Mouse (Mus musculus) embryo, embryonic 9.5 days (tissue): ENCODE data around the gene Rbm48.
A peak's percentile ranks its signal among the peaks of the same experiment; 100 is the strongest.

Experiments used
- DNase-seq: peaks from one replicate; pipeline ENCODE4 v3.0.0-alpha.2; 2017; ENCODE audit errors: extremely low spot score

Gene Rbm48

DNA sequence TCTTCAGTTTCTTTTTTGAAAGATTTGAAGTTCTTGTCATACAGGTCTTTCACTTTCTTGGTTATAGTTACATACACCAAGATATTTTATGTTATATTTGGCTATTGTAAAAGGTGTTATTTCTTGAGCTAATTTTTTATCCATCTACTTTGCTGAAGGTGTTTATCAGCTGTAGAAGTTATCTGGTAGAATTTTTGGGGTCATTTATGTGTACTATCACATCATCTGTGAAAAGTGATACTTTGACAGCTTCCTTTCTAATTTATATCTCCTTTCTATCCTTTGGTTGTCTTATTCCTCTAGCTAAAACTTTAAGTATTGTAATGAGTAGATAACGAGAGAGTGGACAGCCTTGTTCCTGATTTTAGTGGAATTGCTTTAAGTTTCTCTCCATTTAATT is 44.9 kb downstream of the Rbm48 start:
- no peak for DNase-seq

DNA sequence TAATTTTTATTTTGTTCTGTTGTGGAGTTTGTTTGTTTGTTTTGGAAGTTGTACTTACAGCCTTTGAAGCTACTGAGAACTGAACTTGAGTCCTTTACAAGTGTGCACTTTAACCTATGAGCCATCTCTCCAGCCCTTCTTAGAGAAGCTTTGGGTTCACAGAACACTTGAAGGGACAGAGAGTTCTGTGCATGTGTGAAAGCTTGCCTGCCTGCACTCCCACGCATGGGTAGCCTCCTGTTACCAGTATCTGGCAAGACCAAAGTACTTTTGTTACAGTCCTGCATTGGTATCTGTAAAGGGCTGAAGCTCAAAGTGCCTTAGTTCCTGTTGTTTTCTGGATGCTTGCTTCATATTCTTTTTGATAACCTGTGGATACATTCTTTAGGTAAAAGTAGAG is 50.2 kb downstream of the Rbm48 start:
- no peak for DNase-seq

DNA sequence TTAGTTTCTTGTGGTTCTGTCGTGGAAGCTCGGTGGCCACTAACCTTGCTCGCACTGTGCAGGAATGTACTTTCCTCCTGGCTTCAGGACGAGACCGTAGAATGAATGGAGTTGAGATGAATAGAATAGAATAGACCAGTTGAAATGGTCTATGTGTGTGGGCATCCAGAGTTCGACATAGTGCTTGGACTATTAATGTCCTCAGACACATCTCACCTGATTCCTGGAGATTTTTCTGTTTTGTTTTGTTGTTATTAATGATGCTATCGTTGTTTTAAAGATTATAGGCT is 52.0 kb downstream of the Rbm48 start:
- no peak for DNase-seq

DNA sequence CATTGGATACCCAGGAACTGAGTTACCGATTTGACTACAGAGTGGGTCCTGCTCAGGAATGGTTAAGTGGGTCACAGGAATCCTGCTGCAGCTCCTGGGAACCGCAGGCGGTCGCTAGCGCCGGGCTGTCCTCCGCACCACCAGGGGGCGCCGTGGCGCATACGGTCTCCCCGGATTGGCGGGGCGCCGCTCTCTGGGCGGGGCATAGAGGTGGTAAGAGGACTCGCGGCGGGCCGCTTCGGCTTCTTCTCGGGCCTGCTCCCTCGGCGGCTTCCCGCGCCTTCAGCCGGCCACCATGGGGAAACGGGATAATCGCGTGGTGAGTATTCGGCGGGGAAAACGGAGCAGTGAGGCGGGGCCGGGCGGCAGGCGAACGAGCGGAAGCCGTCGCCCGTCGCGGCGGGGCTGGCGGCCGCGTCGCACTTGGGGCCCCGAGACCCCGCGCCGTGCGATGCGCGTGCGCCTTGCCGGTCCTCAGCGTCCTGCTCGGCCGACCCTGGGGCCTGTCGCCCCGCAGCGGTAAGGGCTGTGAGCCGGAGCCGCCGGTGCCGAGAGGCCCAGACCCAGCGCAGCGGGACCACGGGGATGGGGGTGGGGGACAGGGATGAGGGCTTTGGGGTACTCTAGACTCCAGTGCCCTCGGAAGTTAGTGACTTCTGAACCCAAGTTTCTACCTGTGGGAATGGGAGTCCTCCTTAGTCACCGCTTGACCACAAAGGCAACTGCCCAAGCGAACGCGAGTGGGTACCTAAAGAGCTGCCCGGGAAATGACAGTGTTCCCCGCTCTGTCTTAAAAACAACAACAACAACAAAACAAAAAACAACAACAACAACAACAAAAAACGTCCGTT is 52.5 kb downstream of the Rbm48 start, which contains the start of gene Fam133b:
Gene Fam133b (plus strand): TSS at position 205 of the 851 bp plus-strand sequence.
- peak; percentile 97 for DNase-seq

DNA sequence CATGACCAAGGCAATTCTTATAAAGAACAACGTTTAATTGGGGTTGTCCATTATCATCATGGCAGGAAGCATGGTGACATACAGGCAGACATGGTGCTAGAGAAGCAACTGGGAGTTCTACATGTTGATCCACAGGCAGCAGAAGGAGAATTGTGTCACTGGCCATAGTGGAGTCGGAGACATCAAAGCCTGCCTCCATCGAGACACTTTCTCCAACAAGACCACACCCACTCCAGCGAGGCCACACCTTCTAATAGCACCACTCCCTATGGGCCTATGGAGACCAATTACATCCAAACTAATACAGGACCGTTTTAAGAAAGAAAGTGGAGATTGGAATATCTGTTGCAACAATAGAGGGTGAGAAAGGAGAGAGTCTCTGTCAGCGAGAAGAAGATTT is 54.5 kb downstream of the Rbm48 start:
- no peak for DNase-seq

DNA sequence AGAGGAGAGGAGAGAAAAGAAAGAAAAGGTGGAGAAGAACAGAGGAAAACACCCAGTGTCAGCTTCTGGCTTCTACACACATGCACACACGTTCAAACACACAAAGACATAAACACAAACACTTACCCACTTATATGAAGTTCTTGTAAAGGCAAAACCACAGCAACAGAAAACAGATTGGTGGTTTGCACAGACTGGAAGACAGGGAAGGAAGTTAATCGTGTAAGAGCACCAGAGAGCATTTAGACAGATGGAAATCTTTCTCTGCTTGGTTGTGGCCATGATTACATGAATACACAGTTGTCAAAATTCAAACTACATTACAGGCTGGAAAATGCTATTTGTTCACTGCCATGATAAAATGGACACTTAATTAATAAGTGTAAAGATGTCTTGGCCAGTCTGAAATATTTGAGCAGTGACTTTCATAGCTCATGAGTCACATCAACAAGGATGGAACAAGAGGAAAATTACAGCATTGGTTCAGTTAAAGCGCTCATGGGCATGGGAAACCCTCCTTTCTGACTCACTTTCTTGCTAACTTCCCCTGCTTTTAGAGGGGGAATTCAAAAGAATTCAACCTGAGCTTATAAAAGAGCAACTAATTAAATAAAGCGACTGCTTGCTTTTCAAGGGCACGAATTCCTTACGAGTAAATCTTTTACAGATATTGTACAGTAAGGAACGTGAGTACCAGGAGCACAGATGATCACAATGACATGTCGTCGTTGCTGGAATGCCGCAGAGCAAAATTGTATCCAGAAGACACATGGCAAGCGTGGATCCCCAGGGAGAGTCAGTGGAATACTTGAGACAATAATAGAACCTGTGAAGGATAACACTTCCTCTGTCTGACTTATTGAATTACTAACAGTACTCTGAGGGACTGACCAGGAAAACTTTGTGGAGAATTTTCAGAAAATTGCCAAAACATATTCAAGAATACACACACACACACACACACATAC is 57.6 kb downstream of the Rbm48 start:
- no peak for DNase-seq

DNA sequence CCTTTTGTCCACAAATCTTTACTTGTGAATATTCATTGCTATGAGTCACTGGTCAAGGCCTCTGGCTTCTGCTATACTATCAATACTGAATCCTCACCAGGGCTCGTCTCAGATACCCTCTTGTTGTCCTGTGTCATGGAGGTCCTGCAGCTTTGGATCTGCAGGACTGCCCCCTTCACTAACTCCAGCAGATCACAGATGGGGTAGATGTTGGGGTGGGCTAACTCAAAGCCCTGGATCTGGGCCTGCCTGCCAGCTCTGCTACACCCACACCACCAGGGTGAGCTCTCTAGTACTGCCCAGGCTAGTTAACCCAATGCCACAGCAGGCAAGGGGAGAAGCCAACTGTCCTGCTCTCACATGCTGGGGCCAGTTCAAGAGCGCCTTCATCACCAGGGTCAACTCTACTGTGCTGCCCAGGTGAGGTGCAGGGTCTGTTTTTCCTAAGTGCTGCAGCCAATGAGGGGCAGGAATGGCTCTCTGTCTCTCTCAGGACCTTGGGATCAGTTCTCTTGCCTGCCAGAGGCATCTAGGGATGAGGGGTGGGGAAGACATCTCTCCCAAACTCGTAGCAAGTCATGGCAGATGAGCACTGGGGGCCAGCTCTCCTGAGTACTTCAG is 59.7 kb downstream of the Rbm48 start:
- no peak for DNase-seq
